Mouse (Mus musculus) thymus, adult 2 months (tissue): ENCODE measurements around the gene Vcp.

Source experiments
- CTCF ChIP-seq: fragments of 200-500 bp; IDR thresholded peaks from 2 replicates; pipeline ENCODE4 v1.5.1; 2012; ENCODE audit warnings: mild to moderate bottlenecking, control low read depth, low read length, moderate library complexity, borderline replicate concordance; ENCODE audit not compliant: control insufficient read depth, poor library complexity, insufficient read depth; ENCODE audit errors: extremely low read depth
- POLR2A ChIP-seq: fragments of 200-500 bp; IDR thresholded peaks from 2 replicates; pipeline ENCODE4 v1.6.1; 2012; ENCODE audit warnings: mild to moderate bottlenecking, low read length, control low read depth, moderate library complexity; ENCODE audit not compliant: control insufficient read depth, poor library complexity, insufficient read depth; ENCODE audit errors: extremely low read depth

DNA sequence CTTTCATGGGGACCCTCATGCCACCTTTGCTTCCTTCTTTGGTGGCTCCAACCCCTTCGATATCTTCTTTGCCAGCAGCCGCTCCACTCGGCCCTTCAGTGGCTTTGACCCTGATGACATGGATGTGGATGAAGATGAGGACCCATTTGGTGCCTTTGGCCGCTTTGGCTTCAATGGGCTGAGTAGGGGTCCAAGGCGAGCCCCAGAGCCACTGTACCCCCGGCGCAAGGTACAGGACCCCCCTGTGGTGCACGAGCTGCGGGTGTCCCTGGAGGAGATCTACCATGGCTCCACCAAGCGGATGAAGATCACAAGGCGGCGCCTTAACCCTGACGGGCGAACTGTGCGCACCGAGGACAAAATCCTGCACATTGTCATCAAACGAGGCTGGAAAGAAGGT is 43.7 kb downstream of the Vcp start:
- TF ChIP-seq POLR2A (no peak), CTCF (no peak)
